Mouse (Mus musculus): ENCODE results near the gene Mecp2. TPM values are rescaled to one million over a fixed set of nuclear protein-coding genes. Genes with fewer than 3 reads are reported as not detected.

The Mecp2 gene
- polyA plus RNA-seq, 1 experiment = 30.7 TPM

DNA sequence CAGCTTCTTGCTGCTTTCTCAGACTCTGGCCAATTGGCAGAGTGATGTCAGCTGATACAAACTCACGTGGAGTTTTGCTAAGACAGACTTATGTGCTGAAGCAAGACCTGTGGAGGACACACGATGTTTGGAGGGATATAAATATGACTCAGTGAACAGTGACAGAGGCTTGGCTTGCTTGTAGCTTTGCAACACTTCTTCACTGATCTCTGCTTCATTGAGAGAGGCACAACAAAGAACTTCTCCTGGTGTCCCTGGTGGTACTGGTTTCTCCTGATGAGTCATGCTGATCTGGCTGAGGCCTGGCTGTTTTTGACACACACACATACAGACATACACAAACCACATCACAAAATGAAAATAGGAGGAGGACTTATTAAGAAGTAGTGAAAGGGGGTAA lies 29.2 kb downstream of the Mecp2 start:
- WGBS = 18% methylated on average over 2 of the region's 2 CpGs
- Histone ChIP-seq H3K4me3 (replicated peaks; ENCODE audit: insufficient read depth, low read depth, low read length) (no peak overlapping the region), H3K27ac (ENCODE audit: insufficient read depth, low read length) (no peak overlapping the region), H3K4me1 (ENCODE audit: control insufficient read depth, insufficient read depth, low read length) (no peaks in the 10 kb centered on the region), H3K27me3 (ENCODE audit: control insufficient read depth, insufficient read depth, low read length) (no peaks in the 10 kb centered on the region)
- DNase-seq = no peak
- no peak for TF ChIP-seq CTCF (IDR thresholded peaks at IDR 0.05; ENCODE audit: borderline replicate concordance, insufficient read depth, low read depth, low read length)
- TF ChIP-seq POLR2A (IDR thresholded peaks at IDR 0.05; ENCODE audit: borderline replicate concordance, insufficient read depth, low read length) = no peak

DNA sequence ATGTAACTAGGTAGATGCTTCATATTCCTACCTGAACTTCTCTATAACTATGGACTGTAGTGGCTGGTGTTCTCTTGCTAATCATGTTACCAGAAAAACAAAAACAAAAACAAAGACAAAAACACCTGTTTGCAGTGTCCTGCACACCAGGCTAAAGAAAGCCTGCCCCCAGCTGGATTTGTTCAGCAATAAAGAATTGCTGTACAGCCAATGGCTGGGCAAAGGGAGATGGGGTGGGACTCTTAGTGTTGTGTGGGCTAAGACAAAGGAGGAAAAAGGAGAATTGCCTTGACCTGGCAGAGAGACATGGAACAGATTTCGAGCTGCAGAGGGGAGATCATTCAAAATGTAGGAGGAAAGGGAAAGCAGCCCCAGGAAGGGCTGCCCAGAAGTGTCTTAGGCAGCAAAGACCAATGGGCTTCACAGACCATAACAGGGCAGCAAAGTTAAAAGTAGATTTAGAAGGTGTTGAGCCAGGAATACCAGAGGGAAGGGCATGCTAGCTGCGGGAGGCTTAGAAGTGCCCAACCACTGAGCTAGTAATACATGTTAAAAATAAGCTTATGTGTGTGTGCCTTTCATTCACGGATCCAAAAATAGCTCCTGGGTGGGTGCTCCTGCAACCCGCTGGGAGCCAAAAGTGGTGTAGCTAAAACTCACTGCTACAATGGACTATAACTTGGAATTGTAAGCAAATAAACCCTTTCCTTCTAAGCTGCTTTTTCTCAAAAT lies 31.5 kb downstream of the Mecp2 start:
- no peak for DNase-seq
- WGBS = 48% methylated on average over 4 of the region's 4 CpGs

DNA sequence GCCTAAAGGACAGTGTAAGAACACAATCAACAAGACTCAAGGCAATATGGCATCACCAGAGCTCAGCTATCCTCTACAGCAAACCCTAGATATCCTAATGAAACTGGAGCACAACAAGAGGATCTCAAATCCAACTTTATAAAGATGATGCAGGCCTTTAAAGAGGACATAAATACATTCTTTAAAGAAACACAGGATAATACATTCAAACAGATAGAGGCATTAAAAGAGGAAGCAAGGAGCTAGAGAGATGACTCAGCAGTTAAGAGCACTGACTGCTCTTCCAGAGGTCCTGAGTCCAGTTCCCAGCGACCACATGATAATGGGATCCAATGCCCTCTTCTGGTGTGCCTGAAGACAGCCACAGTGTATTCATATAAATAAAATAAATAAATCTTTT lies 40.0 kb downstream of the Mecp2 start:
- 76% methylated on average over 1 of the region's 1 CpGs for WGBS
- DNase-seq = no peak
- Histone ChIP-seq H3K4me1 (ENCODE audit: control insufficient read depth, insufficient read depth, low read length) (no peaks in the 10 kb centered on the region), H3K27me3 (ENCODE audit: control insufficient read depth, insufficient read depth, low read length) (no peaks in the 10 kb centered on the region), H3K27ac (ENCODE audit: insufficient read depth, low read length) (no peak overlapping the region), H3K4me3 (replicated peaks; ENCODE audit: insufficient read depth, low read depth, low read length) (no peak overlapping the region)
- no peak for TF ChIP-seq POLR2A (IDR thresholded peaks at IDR 0.05; ENCODE audit: borderline replicate concordance, insufficient read depth, low read length)
- TF ChIP-seq CTCF (IDR thresholded peaks at IDR 0.05; ENCODE audit: borderline replicate concordance, insufficient read depth, low read depth, low read length) = no peak

More for the DNA sequence above, 31.5 kb downstream of the Mecp2 start:
- Histone ChIP-seq H3K27ac (ENCODE audit: insufficient read depth, low read length) (no peak overlapping the region), H3K4me3 (replicated peaks; ENCODE audit: insufficient read depth, low read depth, low read length) (no peak overlapping the region), H3K27me3 (ENCODE audit: control insufficient read depth, insufficient read depth, low read length) (no peaks in the 10 kb centered on the region), H3K4me1 (ENCODE audit: control insufficient read depth, insufficient read depth, low read length) (no peaks in the 10 kb centered on the region)
- TF ChIP-seq POLR2A (IDR thresholded peaks at IDR 0.05; ENCODE audit: borderline replicate concordance, insufficient read depth, low read length) (no peak), CTCF (IDR thresholded peaks at IDR 0.05; ENCODE audit: borderline replicate concordance, insufficient read depth, low read depth, low read length) (no peak)

DNA sequence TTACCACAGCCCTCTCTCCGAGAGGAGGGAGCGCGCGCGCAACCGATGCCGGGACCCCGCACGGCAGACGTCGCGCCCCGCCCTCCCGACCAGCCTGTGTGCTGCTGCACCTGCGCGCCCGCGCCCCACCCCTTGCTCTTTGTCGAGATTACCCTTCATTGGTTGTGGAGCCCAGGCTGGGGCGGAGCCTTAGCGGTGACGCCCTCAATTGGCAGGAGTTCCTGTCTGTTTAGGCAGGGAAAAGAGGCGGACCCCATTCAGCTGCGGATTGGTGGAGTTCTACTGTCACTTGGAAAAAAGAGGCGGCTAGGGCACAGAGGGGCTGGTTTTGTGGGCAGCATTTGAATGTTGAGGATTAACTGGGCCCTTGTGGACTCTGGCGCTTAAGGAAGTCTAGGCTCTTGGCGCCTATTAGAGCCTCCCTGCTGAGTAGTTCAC lies 49.5 kb downstream of the Mecp2 start:
- peak; percentile 97 to 99 for DNase-seq
- WGBS = 4% methylated on average over 14 of the region's 27 CpGs
- H3K4me3 ChIP-seq (replicated peaks; ENCODE audit: insufficient read depth, low read depth, low read length) = peak overlapping the region; percentile 58
- H3K27me3 ChIP-seq (ENCODE audit: control insufficient read depth, insufficient read depth, low read length) = no peaks in the 10 kb centered on the region
- peaks cover 2% of the 10 kb centered on the region; the same call in 1 of the 2 replicates for H3K4me1 ChIP-seq (ENCODE audit: control insufficient read depth, insufficient read depth, low read length)
- H3K27ac ChIP-seq (ENCODE audit: insufficient read depth, low read length) = no peak overlapping the region
- TF ChIP-seq POLR2A (IDR thresholded peaks at IDR 0.05; ENCODE audit: borderline replicate concordance, insufficient read depth, low read length) (no peak), CTCF (IDR thresholded peaks at IDR 0.05; ENCODE audit: borderline replicate concordance, insufficient read depth, low read depth, low read length) (no peak)

- WGBS = 8% methylated on average over 26 of the region's 56 CpGs
- H3K4me3 ChIP-seq (replicated peaks; ENCODE audit: insufficient read depth, low read depth, low read length) = peak overlapping the region; percentile 99
- H3K4me1 ChIP-seq (ENCODE audit: control insufficient read depth, insufficient read depth, low read length) = peaks cover 2% of the 10 kb centered on the region; the same call in 1 of the 2 replicates
- peak overlapping the region; percentile 94 for H3K27ac ChIP-seq (ENCODE audit: insufficient read depth, low read length)
- H3K27me3 ChIP-seq (ENCODE audit: control insufficient read depth, insufficient read depth, low read length) = no peaks in the 10 kb centered on the region
- DNase-seq = peak; percentile 85 to 88
- TF ChIP-seq POLR2A (IDR thresholded peaks at IDR 0.05; ENCODE audit: borderline replicate concordance, insufficient read depth, low read length) = peak; percentile 59; the same call in 1 of the 2 replicates
- TF ChIP-seq CTCF (IDR thresholded peaks at IDR 0.05; ENCODE audit: borderline replicate concordance, insufficient read depth, low read depth, low read length) = no peak
Observed at GRCm38 (mm10) chrX:74084946-74085498, 50.1 kb downstream of the Mecp2 start.

DNA sequence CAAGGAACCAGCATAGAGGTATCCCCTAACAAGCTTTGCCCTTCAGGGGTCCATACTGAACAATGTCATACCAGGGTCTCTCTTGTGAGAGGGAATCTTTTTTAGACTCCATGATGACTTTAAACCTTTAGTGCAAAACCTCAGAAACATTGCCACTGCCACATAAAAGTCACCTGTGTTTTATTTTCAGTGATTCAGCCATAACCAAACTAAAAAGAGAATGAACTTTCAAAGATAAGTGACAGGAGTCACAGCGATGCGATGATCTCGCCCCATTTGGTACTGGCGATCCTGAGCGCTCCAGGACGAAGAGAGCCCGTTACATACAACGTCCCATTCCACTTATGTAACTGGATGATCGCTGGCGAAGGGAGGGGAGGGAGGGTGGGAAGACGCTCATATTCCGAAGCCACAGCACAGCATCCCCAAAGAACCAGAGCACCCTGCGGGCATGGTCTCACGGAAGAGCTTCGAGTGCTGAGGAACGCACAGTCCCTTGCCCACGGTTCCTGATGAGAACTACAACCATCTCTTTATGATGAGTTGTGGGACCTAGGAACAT lies 50.8 kb downstream of the Mecp2 start:
- Histone ChIP-seq H3K4me1 (ENCODE audit: control insufficient read depth, insufficient read depth, low read length) (peaks cover 2% of the 10 kb centered on the region; the same call in 1 of the 2 replicates), H3K4me3 (replicated peaks; ENCODE audit: insufficient read depth, low read depth, low read length) (peak overlapping the region; percentile 99), H3K27ac (ENCODE audit: insufficient read depth, low read length) (peak overlapping the region; percentile 91), H3K27me3 (ENCODE audit: control insufficient read depth, insufficient read depth, low read length) (no peaks in the 10 kb centered on the region)
- TF ChIP-seq CTCF (IDR thresholded peaks at IDR 0.05; ENCODE audit: borderline replicate concordance, insufficient read depth, low read depth, low read length) (no peak), POLR2A (IDR thresholded peaks at IDR 0.05; ENCODE audit: borderline replicate concordance, insufficient read depth, low read length) (no peak)
- WGBS = 14% methylated on average over 17 of the region's 17 CpGs
- DNase-seq = peak in 1 of 2 experiments; percentile 44

GRCm38 (mm10) chrX:74070794-74071193 lies 64.4 kb downstream of the Mecp2 start:
- H3K4me3 ChIP-seq (replicated peaks; ENCODE audit: insufficient read depth, low read depth, low read length) = no peak overlapping the region
- no peaks in the 10 kb centered on the region for H3K27me3 ChIP-seq (ENCODE audit: control insufficient read depth, insufficient read depth, low read length)
- no peak for DNase-seq
- no peak overlapping the region for H3K27ac ChIP-seq (ENCODE audit: insufficient read depth, low read length)
- peaks cover 3% of the 10 kb centered on the region; the same call in 1 of the 2 replicates for H3K4me1 ChIP-seq (ENCODE audit: control insufficient read depth, insufficient read depth, low read length)
- no peak for TF ChIP-seq CTCF (IDR thresholded peaks at IDR 0.05; ENCODE audit: borderline replicate concordance, insufficient read depth, low read depth, low read length)
- TF ChIP-seq POLR2A (IDR thresholded peaks at IDR 0.05; ENCODE audit: borderline replicate concordance, insufficient read depth, low read length) = no peak

Data from cerebellum, adult 2 months (tissue).